Mouse (Mus musculus) 3T3-L1 (cell line): ENCODE data around the gene Capg.

Experiments used
- DNase-seq: peaks from one replicate; pipeline ENCODE4 v3.0.0-alpha.2; 2015; ENCODE audit warnings: low read depth, low spot score

Capg gene

GRCm38 (mm10) chr6:72607060-72607459 lies 62.9 kb downstream of the Capg start:
- no peak for DNase-seq

GRCm38 (mm10) chr6:72607676-72608075 lies 63.5 kb downstream of the Capg start:
- no peak for DNase-seq

- no peak for DNase-seq
Observed at GRCm38 (mm10) chr6:72608662-72609184, 64.5 kb downstream of the Capg start.

- DNase-seq: no peak
Observed at GRCm38 (mm10) chr6:72610261-72610660, 66.1 kb downstream of the Capg start.
